Mouse (Mus musculus): ENCODE data around the gene Ppp1r16b. TPM values are rescaled to one million over a fixed set of nuclear protein-coding genes. Genes with fewer than 3 reads are reported as not detected.

Ppp1r16b gene
- polyA plus RNA-seq (2015; fragmentation: Illumina TruSeq; extraction: RNeasy Lipid Tissue Mini Kit (QIAGEN cat#74804); ENCODE audit: insufficient read depth, low read depth, low replicate concordance) = 2.5 TPM

DNA sequence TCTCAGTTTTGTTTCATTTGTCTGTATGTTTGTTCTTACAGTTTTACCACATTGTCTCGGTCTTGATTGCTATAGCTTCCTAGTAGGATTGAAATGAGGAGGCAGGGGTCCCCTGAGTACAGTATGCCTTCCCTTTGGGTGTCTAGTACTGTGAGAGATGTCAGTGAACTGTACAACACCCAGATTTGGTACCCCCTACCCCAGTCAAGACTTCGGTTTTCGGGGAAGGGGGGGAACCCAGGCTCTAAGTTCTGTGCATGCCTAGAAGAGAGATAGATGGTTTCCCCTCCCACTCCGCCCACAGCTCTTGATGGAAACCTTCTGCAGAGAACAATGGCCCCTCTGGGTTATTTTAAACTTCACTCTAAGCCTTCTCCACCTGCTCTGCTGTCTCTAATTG is at the start of gene Ppp1r16b:
Ppp1r16b (plus strand) TSS at position 301 of the 400 bp plus-strand sequence.

GRCm38 (mm10) chr2:158624718-158625222 is 40.4 kb upstream of the Ppp1r16b start, which contains the start of gene Actr5:
Gene Actr5 (plus strand): TSS chr2:158624888.

DNA sequence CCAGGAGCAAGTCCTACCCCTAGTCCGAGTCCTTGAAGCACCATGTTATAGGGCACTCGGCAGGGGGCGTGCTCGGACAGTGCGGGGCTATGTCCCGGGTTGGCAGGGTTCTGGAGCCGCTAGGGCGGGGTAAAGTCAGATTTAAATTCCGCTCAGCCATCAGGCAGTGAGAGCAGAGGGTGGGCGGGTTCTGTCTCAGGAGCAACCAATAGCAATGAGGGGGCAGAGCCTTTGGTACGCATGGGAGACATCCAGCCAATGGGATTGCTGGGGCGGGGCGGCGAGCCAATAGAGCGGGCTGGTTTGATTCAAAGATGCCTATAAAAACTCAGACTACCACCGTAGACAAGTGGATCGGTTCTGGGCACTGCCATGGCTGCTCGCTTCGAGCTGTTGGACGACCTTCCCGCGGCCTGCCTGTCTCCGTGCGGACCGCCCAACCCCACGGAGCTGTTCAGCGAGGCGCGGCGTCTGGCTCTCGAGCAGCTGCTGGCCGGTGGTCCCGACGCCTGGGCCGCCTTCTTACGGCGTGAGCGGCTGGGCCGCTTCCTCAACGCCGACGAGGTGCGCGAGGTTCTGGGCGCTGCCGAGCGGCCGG is 102.6 kb downstream of the Ppp1r16b start, which contains the start of gene Fam83d:
Fam83d (plus strand) TSS at position 352 of the 598 bp plus-strand sequence.

DNA sequence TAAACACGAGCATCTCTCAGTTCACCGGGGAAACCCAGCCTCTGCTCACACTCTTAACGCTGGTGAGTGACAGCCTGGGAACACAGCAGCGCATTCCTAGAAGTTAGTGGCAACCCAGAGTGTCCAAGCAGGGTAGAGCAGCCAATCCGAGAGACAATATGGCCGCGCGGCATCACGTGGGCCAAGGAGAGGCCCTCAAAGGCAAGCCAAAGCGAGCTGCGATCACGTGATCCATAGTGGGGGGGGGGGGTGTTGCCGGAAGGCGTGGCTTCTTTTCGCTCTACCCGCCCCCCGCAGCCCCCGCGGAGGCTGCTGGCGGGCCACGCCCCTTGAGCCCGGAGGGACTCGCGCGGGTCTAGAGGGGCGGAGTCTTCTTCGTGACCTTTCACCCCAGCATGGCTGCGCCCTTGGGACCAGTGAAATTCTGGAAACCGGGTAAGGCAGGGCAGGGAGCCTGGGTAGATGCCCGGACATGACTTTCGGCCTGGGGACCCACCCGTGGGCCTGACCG is 129.4 kb downstream of the Ppp1r16b start, which contains the start of gene Dhx35:
Dhx35 (plus strand) TSS at position 314 of the 511 bp plus-strand sequence.

Other genes starting within 250 kb of the Ppp1r16b start
- 5.5 TPM for gene Adig, start 162.8 kb upstream of the Ppp1r16b start, polyA plus RNA-seq (2015; fragmentation: Illumina TruSeq; extraction: RNeasy Lipid Tissue Mini Kit (QIAGEN cat#74804); ENCODE audit: insufficient read depth, low read depth, low replicate concordance)
- gene Arhgap40, start 152.6 kb upstream of the Ppp1r16b start, polyA plus RNA-seq (2015; fragmentation: Illumina TruSeq; extraction: RNeasy Lipid Tissue Mini Kit (QIAGEN cat#74804); ENCODE audit: insufficient read depth, low read depth, low replicate concordance) = not detected
- gene Slc32a1, start 54.6 kb upstream of the Ppp1r16b start, polyA plus RNA-seq (2015; fragmentation: Illumina TruSeq; extraction: RNeasy Lipid Tissue Mini Kit (QIAGEN cat#74804); ENCODE audit: insufficient read depth, low read depth, low replicate concordance) = not detected
- 3.2 TPM for gene Actr5, start 40.5 kb upstream of the Ppp1r16b start, polyA plus RNA-seq (2015; fragmentation: Illumina TruSeq; extraction: RNeasy Lipid Tissue Mini Kit (QIAGEN cat#74804); ENCODE audit: insufficient read depth, low read depth, low replicate concordance)
- not detected for gene Fam83d, start 102.7 kb downstream of the Ppp1r16b start, polyA plus RNA-seq (2015; fragmentation: Illumina TruSeq; extraction: RNeasy Lipid Tissue Mini Kit (QIAGEN cat#74804); ENCODE audit: insufficient read depth, low read depth, low replicate concordance)
- gene Dhx35, start 129.4 kb downstream of the Ppp1r16b start, polyA plus RNA-seq (2015; fragmentation: Illumina TruSeq; extraction: RNeasy Lipid Tissue Mini Kit (QIAGEN cat#74804); ENCODE audit: insufficient read depth, low read depth, low replicate concordance) = 2.4 TPM